Mouse (Mus musculus) cerebellum, adult 18-20 months (tissue): ENCODE measurements around the gene E130311K13Rik.
A peak's percentile ranks its signal among the peaks of the same experiment; 100 is the strongest.

Experiments used
- DNase-seq, 2 experiments: peaks; one replicate each; pipeline ENCODE4 v3.0.0; 2021

The E130311K13Rik gene

DNA sequence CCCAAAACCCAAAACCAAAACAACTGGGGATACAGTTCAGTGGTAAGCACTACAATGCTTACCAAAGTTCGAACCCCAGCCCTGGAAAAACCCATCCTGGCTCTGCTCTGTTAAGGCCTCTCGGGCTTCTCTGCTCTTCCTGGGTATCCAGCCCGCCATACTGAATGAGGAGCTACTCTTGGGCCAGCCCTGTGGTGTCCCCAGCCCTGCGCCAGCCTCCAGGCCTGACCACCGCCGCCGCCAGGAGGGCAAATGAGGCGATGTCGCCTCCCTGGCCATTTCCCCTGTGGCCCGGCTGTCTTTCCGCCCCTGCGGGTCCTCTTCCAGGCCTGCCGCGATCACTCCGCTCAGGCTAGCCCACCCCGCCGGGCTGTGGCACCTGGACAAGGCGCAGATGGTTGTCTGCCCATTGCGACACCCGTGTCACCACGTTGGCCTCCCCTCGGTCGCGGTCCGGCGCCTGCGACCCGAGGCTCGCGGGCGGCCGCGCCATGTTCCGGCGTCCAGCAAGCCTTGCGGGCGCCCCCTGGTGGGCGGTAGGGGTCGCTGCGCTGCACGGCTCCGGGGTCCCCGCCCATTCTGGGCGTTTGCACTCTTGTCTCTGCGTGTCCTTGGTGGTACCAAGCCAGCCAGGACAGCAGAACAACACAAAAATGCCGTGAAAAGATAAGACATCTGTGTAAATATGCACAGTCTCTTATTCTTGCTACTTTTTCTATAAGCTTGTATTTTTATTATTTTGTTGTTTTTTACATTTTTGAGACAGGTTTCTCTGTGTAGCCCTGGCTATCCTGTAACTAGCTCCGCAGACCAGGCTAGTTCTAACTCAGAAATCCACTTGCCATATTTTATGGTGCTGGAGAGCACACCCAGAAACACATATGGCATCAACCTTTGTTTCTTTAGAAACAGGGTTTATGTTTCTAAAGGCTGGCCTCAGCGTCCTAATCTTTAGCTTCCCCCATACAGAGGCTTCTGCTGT lies at the start of gene E130311K13Rik:
E130311K13Rik (minus strand) TSS at position 595 of the 982 bp plus-strand sequence.
- peak; percentile 84 to 95 for DNase-seq

DNA sequence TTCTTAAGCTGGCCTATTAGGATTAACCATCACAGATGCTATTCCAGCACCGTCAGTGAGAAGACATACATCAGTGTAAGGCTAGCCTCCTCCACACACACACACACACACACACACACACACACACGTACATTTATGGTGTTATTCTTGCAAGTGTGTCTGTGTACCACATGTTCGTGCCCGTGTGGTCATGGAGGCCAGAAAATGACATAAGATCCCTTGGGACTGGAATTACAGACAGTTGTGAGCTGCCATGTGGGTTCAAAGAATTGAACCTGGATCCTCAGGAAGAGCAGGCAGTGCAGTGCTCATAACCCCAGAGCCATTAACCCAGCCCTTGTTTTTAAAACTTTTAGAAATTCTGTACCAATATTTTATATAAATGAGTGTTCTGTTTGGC lies 48.6 kb upstream of the E130311K13Rik start:
- DNase-seq: no peak

DNA sequence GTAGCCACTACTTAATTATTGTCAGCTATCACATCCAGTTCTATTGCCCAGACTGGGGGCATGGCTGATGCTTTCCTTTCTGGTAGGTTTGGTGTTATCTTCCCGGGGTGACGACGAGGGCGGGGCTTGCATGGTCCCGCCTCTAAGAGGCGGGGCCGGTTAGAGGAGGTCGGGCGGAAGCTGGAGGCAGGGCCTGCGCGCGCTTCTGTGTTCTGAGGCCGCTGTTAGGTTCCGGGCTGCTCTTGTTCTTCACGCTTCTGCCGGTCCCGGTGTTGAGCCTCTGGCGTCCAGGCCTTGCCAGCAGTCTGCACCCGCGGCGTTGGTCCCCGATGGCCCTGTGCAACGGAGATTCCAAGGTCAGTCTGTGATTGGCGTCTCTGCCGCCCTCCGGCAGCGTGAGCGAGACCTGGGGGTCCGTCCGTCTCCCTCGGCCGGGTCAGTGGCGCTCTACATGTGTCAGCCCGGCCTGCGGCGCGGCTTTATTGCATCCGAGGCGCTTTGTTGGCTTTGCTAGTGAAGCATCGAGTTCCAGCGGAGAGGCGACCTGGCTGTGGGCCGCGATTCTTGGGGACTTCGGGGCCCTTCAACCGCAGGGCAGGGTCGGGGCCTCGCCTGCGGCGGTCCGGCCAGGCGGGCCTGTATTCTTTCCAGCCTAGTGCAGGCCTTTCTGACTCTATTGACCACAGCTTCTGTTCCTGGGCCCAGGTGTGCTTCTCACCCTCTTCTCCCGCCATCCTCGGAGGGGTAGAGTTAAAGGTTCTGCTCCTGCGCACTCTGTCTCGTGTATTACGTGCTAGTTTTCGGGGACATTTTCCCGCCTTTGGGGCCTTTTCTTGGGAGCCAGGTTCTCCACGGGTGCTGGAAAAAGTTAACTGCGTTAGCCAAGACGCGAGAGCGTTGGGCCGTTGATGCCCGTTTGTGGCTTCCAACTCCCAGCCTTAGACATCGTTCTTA lies 47.0 kb upstream of the E130311K13Rik start, which contains the start of gene Gmps:
Gmps (plus strand) TSS at position 152 of the 954 bp plus-strand sequence.
- DNase-seq: peak; percentile 93 to 94

DNA sequence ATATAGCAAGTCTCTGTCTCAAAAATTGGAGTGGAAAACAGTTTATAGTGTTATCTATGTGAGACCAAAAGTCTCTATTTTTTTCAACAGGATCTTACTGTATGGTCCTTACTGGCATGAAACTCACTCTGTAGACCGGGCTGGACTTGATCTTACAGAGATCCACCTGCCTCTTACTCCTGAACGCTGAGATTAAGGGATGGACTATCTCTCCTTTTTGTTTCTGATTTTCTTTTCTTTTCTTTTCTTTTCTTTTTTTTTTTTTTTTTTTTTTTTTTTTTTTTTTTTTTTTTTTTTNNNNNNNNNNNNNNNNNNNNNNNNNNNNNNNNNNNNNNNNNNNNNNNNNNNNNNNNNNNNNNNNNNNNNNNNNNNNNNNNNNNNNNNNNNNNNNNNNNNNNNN lies 36.7 kb upstream of the E130311K13Rik start:
- no peak for DNase-seq

DNA sequence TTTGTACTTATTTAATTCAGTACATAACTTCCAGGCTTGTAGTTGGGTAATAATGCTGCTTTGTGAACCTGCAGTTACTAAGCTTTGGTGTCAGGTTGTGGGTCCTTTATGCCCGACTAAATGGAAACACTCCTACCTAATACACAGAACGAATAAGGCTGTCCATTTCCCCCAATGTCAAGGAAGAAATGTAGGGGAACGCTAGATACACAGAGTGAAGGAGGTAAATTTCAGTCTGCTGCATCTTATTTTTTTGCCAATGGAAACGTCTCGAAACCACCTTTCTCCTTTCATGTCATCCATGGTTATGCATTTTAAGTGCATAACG lies 35.6 kb upstream of the E130311K13Rik start:
- DNase-seq: no peak

DNA sequence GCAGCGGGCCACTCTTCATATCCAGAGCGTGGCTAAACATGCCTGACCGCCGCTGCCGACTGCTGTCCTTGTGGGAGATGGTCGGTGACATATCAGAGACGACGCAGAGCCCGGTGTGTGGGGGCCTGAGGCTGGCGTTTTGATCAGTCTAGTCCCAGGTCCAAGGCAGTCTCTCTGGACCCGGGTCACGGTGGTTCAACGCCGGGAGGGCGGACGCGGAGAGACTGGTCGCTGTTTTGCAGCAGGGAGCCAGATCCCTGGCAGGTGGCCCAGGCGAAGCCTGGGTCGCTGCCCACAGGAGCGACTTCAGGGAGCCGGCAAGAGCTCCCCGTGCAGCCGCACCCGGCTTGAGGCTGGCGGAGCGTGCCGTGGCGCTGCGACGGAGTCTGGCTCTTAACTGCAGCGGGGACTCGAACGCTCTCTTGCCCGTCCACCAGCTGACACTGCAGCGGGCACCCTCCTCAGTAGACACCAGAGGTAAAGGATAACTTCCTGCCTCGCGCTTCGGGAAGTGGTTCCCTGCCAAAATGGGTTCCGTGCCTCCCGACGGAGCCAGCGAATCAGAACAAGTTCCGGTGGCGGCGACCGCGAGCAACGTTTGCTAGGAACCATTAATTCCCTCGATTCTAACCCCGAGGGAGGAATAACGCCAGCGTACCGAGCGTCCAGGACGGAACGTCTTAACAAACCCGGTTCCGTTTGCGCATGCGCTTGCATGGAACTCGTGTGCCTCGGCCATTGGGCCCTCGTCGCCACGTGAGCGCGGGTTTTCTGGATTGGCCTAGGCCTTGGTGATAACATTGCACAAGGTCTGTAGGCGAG lies 35.0 kb upstream of the E130311K13Rik start, which contains the start of gene Slc33a1:
Slc33a1 (minus strand) TSS at position 669 of the 822 bp plus-strand sequence.
- peak; percentile 97 to 99 for DNase-seq

DNA sequence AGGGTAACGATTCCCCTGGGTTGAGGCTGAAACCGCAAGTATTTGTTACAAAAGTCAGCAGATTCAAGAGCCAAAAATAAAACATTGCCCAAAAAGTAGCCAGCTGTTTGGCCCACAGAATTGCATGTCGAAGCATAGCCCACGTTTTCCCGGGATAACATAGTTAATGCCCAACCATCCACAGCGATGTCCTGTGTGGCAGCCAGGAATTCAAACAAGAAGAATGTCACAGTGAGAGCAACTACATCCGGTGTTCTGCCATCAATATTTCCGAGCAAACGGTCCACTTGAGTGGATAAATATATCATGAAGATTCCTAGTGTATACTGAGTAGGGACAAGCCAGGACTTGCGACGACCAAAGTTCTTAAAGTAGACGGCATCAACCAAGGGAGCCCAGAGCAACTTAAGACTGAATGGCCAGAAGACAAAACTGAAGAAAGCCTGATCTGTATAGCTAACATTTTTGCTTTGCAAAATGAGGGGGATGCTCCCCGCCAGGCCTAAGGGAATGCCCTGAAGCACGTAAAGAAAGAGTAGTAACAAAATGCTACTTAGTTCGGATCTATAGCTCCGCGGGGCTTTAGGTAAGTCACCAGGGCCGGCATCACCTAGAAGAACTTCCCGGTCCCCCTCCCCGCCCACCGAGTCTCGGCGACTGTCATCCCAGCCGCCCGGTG lies 34.3 kb upstream of the E130311K13Rik start:
- DNase-seq: peak; percentile 12 to 29

DNA sequence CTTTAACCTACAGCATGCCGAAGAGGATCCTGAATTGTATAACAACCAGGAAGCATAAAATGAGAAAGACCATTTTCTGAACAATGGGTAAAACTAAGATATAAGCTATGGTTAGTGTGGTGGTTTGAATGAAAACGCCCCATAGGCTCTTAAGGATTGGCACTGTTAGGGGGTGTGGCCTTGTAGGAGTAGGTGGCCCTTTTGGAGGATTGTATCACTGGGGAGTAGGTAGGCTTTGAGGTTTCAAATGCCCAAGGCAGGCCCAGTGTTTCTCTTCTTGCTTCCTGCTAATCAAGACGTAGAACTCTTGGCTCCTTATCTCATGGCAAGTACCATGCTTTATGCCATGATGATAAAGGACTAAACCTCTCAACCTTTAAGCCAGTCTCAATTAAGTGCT lies 20.6 kb upstream of the E130311K13Rik start:
- no peak for DNase-seq

DNA sequence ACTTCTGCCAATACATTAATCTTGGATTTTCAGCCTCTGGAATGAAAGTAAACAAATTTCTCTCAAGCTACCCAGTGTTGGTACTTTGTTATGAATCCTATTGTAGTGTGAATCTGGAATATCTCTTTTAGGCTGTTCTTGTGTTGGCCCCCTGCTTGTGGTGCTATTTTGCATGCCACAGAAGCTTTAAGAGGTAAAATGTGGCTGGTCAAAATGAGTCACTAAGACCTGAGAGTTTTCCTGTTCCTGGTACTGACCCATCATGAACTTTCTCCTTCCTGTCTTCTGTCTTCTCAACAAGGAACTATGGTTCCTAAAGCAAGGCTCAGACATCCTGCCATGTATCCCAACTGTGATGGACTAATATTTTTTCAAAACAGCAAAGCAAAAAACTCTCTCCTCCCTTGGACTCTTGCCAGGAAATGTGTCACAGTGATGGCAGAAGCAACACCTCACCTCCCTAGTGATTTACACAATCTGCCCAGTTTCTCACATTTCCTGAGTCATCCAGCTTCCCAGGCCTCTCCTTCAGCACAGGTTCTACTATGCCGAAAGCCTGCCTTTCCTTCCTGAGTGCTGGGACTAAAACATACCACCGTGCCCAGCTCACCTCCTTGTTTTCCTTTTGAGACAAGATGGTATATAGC lies 12.1 kb upstream of the E130311K13Rik start:
- peak; percentile 31 to 42 for DNase-seq

DNA sequence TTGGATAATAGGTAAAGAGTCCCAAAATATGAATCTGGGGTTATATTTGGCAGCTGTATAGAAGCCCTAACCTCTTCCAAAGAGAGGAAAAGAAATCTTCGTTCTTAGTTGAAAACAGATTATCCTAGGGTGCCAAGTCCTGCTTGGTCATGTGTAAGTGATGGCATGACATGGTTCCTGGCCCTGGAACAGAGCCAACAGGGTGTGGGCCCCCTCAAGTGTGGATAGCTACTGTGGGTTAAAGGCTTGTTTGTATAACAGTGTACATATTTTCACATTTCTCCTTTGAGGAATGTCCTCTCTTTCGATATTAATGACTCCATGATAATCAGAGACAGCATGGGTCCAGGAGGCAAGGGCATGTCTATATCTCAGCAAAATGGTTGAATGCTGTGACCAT lies 9.7 kb upstream of the E130311K13Rik start:
- DNase-seq: no peak

DNA sequence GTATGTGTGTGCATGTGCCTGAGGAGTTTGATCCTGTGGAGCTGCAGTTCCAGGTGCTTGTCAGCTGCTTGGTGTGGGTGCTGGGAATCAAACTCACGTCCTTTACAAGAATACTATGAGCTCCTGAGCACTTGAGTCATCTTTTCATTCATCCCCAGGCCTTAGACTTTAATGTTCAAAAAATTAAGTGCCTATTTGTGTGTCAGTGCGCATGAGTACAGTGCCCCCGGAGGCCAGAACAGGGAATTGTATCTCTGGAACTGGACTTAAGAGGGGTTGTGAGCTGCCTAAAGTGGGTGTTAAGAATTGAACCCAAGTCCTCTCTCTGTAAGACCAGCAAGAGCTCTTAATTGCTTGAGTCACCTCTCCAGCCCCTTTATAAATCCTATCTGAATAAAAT lies 9.6 kb downstream of the E130311K13Rik start:
- DNase-seq: peak in 1 of 2 experiments; percentile 10

DNA sequence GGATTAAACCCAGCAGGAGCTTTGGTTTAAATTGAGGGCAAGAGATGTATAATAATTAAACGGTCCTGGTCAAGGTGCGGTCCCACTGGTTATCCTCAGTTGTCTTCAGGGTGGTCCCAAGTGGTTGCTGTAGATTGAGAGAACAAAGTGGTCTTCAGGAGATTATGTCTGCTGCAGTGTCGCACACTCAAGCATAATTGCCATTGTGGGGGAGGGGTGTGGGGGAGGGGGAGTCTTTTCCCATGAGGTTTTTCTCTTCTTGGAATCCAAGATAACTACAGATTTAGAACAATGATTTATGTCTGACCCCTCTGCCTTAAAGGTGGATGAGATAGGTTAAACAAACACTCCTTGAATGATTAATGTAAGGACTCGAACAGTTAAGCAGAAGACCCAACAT lies 19.0 kb downstream of the E130311K13Rik start:
- no peak for DNase-seq

DNA sequence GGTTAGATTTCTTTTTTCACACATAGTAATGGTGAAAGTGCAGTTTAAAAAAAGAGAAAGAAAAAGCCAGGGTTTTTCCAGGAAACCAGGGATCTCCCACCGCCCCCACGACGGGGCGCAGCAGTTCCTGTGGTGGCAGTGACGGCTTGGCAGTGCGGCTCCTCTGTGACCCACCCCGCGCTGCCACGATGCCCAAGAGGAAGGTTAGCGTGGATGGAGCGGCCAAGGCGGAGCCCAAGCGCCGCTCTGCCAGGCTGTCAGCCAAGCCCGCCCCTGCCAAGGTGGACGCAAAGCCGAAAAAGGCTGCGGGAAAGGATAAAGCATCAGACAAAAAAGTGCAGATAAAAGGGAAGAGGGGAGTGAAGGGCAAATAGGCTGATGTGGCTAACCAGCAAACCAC lies 24.0 kb downstream of the E130311K13Rik start:
- DNase-seq: no peak

DNA sequence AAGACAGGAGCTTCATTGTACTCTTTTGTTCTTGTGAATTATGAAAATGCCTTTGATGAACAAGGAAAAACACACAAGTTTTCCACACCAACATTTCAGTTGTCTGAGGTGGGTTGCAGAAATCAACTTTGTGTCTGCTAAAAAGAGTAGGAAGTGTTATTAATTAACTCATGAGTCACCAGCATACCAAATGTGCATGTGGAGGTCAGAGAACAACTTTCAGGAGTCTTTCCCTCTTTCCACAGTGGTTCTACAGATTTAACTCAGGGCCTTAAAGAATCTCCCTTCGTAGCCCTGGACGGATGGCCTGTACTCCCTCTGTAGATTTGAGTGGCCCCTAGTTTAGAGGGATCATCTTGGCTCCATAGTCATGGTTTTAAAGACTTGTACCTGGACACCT lies 25.1 kb downstream of the E130311K13Rik start:
- DNase-seq: no peak

DNA sequence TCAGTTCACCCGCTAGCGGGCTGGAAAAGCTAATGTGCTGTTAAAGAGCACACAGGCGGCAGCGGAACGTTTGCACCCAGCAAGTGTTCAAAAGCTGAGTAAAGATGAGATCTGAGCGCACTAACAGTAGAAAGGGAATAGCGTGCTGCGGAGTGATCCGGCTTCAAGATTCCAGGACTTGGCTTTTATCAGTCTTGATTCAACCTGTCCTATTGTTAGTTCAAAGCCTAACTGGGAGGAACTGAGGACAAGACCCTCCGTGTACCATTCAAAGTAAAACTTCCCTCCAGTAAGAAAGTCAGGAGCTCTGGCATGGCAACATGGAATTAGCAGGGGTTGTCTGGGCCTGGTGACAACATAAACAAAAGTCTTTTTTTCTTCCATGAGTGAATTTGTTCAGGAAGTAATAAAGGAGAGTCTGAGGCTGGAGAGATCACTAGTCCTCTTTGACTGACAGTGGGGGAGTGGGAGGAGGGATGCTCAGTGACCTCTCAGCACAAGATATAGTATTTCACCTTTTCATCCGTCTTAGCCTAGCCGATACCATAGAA lies 29.2 kb downstream of the E130311K13Rik start:
- no peak for DNase-seq

DNA sequence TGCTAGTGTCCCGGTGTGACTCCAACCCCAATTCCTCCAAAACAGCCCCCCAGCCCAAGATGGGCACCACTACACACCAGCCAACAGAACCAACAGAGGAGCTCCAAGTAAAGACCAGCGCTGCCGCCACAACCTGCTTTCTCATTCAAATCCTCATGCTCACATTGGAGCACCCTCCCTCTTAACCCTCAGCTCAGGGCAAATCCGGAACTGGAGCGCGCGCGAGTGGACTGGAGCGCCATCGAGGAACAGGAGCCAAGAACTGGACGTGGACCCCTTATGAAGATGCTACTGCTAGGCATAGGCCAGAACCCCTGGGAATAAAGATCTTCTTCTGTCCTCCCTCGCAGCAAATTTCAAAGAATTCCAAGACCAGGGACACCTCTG lies 30.0 kb downstream of the E130311K13Rik start, which contains the start of gene Plch1:
Plch1 (minus strand) TSS at position 164 of the 387 bp plus-strand sequence.
- peak; percentile 6 to 22 for DNase-seq

DNA sequence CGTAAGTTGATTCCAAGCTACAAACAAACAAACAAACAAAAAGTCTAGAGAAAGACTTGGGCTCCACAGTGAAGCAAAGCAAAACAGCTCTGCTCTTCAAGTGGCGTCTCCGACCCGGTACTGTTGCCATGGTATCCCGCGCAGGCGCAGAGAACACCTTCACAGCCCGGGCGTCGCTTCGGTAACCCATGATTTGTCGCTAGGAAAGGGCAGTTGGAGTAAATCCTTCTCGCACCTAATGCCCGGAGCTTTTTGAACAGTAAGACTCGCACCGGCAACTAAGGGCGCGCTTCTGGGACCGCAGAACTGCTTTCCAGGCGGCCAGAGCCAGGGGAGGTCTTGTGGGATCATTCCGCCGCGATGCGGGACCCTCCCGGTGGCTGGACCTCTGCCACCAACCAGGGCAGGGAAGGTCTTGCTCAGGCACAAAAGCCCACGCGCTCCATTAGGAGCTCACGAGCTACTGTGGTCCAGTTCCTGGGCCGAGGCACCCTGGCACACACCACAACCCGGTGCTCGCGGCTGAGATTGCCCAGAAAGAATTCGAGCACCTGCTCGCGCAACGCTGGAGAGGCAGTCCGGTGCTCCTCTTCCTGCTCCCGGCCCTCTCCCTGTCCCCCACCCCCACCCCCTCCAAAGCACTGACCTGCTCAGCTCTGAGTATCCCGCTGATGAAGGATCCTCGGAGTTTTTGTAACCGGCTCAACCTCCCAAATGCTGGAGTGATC lies 30.5 kb downstream of the E130311K13Rik start:
- DNase-seq: peak; percentile 69 to 79

DNA sequence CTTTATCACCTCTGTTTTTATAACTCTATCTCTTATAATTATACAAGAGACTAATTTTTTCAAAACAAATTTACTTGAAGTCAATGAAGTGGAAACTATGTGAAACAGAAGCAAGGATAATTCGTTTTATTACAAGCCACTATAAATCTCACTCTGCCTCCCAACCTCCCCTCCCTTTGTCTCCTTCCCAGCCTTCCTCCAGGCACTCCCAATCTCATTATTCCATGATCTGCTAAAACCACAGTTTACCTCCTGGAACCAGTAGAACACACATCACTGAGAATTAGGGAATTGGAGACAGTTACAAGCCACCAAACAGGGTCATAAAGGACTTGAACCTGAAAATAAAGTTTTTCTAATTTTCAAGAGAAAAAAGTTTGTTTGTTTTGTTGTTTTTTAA lies 32.1 kb downstream of the E130311K13Rik start:
- DNase-seq: no peak

DNA sequence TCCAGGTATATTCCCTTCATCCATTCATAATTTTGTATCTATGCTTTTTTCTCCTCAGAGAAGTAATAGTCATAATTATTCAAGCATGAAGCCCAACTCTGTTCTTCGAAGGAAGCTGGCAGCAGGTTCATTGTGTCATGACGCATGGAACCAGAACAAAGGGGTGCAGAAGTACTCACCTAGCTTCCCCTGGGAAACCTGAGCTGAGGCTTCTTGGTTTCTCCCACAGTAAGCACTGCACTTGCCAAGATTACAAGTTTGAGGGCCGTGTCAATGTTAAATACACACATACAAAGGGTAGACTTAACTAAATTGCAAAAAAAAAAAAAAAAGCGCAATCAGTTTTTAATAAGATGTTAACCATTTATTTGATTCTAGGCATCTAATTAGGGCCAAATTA lies 33.0 kb downstream of the E130311K13Rik start:
- no peak for DNase-seq

DNA sequence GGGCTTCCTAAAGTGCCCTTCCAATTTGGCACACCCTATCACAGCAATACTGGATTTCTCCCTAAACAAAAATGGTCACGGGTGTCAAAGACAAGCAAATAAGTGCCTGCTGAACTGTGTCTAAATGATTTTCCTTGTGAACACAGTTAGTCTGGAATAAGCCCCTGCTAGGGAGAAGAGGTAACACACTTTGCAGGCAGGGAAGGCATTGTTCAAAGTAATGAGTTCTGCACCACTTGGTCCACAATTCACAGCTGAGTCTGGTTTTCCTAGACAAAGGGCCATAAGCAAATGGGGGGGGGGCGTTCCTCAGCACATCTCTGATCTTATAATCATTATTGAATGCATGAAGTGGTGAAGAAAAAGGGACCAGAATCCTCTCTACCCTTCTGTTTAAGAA lies 33.5 kb downstream of the E130311K13Rik start:
- DNase-seq: no peak
